Mouse (Mus musculus): ENCODE results near the gene Pias1. TPM values are rescaled to one million over a fixed set of nuclear protein-coding genes. Genes with fewer than 3 reads are reported as not detected.

Pias1 gene
- polyA plus RNA-seq, 1 experiment from 2014 or later = 65.8 TPM

GRCm38 (mm10) chr9:62934700-62935400 is 52.9 kb downstream of the Pias1 start:
- no peak for ATAC-seq (ENCODE audit: low FRiP score, low read depth)
- no peaks in the 10 kb centered on the region for H3K9me3 ChIP-seq

GRCm38 (mm10) chr9:62932575-62933339 is 55.0 kb downstream of the Pias1 start:
- H3K4me1 ChIP-seq = no peaks in the 10 kb centered on the region
- ATAC-seq (ENCODE audit: low FRiP score, low read depth) = no peak
- no peak overlapping the region for H3K27ac ChIP-seq (replicated peaks)
- 91% methylated on average over 4 of the region's 4 CpGs for WGBS
- no peak overlapping the region for H3K9ac ChIP-seq (replicated peaks)
- H3K27me3 ChIP-seq = no peaks in the 10 kb centered on the region
- no peaks in the 10 kb centered on the region for H3K9me3 ChIP-seq
- no peak overlapping the region for H3K4me3 ChIP-seq
- H3K36me3 ChIP-seq = no peaks in the 10 kb centered on the region
- no peak overlapping the region for H3K4me2 ChIP-seq (replicated peaks)

More at GRCm38 (mm10) chr9:62934700-62935400, 52.9 kb downstream of the Pias1 start:
- no peak overlapping the region for H3K4me3 ChIP-seq
- 74% methylated on average over 2 of the region's 2 CpGs for WGBS
- H3K27ac ChIP-seq (replicated peaks) = no peak overlapping the region
- H3K36me3 ChIP-seq = no peaks in the 10 kb centered on the region
- H3K27me3 ChIP-seq = no peaks in the 10 kb centered on the region
- no peak overlapping the region for H3K9ac ChIP-seq (replicated peaks)
- H3K4me2 ChIP-seq (replicated peaks) = no peak overlapping the region
- H3K4me1 ChIP-seq = no peaks in the 10 kb centered on the region

GRCm38 (mm10) chr9:62924886-62925610 is 62.7 kb downstream of the Pias1 start:
- H3K27me3 ChIP-seq = no peaks in the 10 kb centered on the region
- WGBS = 95% methylated on average over 2 of the region's 2 CpGs
- H3K9ac ChIP-seq (replicated peaks) = no peak overlapping the region
- H3K4me3 ChIP-seq = no peak overlapping the region
- no peak overlapping the region for H3K27ac ChIP-seq (replicated peaks)
- H3K36me3 ChIP-seq = peaks cover 10% of the 10 kb centered on the region; the same call in 1 of the 2 replicates
- no peaks in the 10 kb centered on the region for H3K9me3 ChIP-seq
- no peaks in the 10 kb centered on the region for H3K4me1 ChIP-seq
- no peak for ATAC-seq (ENCODE audit: low FRiP score, low read depth)
- H3K4me2 ChIP-seq (replicated peaks) = no peak overlapping the region

- no peaks in the 10 kb centered on the region for H3K27me3 ChIP-seq
- no peak overlapping the region for H3K4me3 ChIP-seq
- peaks cover 33% of the 10 kb centered on the region for H3K36me3 ChIP-seq
- no peak for ATAC-seq (ENCODE audit: low FRiP score, low read depth)
- H3K4me2 ChIP-seq (replicated peaks) = no peak overlapping the region
- no peaks in the 10 kb centered on the region for H3K4me1 ChIP-seq
- 84% methylated on average over 2 of the region's 2 CpGs for WGBS
- H3K27ac ChIP-seq (replicated peaks) = no peak overlapping the region
- no peak overlapping the region for H3K9ac ChIP-seq (replicated peaks)
- H3K9me3 ChIP-seq = no peaks in the 10 kb centered on the region
Observed at GRCm38 (mm10) chr9:62920877-62921276, 66.8 kb downstream of the Pias1 start.

GRCm38 (mm10) chr9:62917059-62917458 is 70.7 kb downstream of the Pias1 start:
- Histone ChIP-seq H3K9ac (replicated peaks) (no peak overlapping the region), H3K27ac (replicated peaks) (no peak overlapping the region), H3K27me3 (no peaks in the 10 kb centered on the region), H3K4me1 (no peaks in the 10 kb centered on the region), H3K36me3 (peaks cover 39% of the 10 kb centered on the region), H3K9me3 (0 out of 2 replicates have a peak, but pooled peaks cover 3% of the 10 kb centered on the region), H3K4me2 (replicated peaks) (no peak overlapping the region), H3K4me3 (no peak overlapping the region)
- 94% methylated on average over 1 of the region's 1 CpGs for WGBS
- no peak for ATAC-seq (ENCODE audit: low FRiP score, low read depth)

GRCm38 (mm10) chr9:62913390-62914069 is 74.2 kb downstream of the Pias1 start:
- H3K9ac ChIP-seq (replicated peaks) = no peak overlapping the region
- H3K4me3 ChIP-seq = no peak overlapping the region
- H3K27me3 ChIP-seq = no peaks in the 10 kb centered on the region
- peaks cover 40% of the 10 kb centered on the region for H3K36me3 ChIP-seq
- H3K4me1 ChIP-seq = no peaks in the 10 kb centered on the region
- no peak overlapping the region for H3K27ac ChIP-seq (replicated peaks)
- 0 out of 2 replicates have a peak, but pooled peaks cover 3% of the 10 kb centered on the region for H3K9me3 ChIP-seq
- ATAC-seq (ENCODE audit: low FRiP score, low read depth) = no peak
- 80% methylated on average over 5 of the region's 5 CpGs for WGBS
- no peak overlapping the region for H3K4me2 ChIP-seq (replicated peaks)

GRCm38 (mm10) chr9:62905039-62905438 is 82.7 kb downstream of the Pias1 start:
- H3K27ac ChIP-seq (replicated peaks) = no peak overlapping the region
- no peak overlapping the region for H3K9ac ChIP-seq (replicated peaks)
- no peak for ATAC-seq (ENCODE audit: low FRiP score, low read depth)
- peaks cover 24% of the 10 kb centered on the region for H3K36me3 ChIP-seq
- H3K27me3 ChIP-seq = no peaks in the 10 kb centered on the region
- 93% methylated on average over 8 of the region's 8 CpGs for WGBS
- no peaks in the 10 kb centered on the region for H3K9me3 ChIP-seq
- H3K4me1 ChIP-seq = peaks cover 3% of the 10 kb centered on the region
- no peak overlapping the region for H3K4me2 ChIP-seq (replicated peaks)
- no peak overlapping the region for H3K4me3 ChIP-seq

- H3K27ac ChIP-seq (replicated peaks) = no peak overlapping the region
- peaks cover 3% of the 10 kb centered on the region for H3K4me1 ChIP-seq
- H3K4me3 ChIP-seq = no peak overlapping the region
- H3K36me3 ChIP-seq = peaks cover 24% of the 10 kb centered on the region
- ATAC-seq (ENCODE audit: low FRiP score, low read depth) = no peak
- H3K27me3 ChIP-seq = no peaks in the 10 kb centered on the region
- 96% methylated on average over 2 of the region's 2 CpGs for WGBS
- no peaks in the 10 kb centered on the region for H3K9me3 ChIP-seq
- no peak overlapping the region for H3K4me2 ChIP-seq (replicated peaks)
- H3K9ac ChIP-seq (replicated peaks) = no peak overlapping the region
Observed at GRCm38 (mm10) chr9:62903841-62904240, 83.9 kb downstream of the Pias1 start.

GRCm38 (mm10) chr9:62901736-62902135 is 86.0 kb downstream of the Pias1 start:
- Histone ChIP-seq H3K4me3 (no peak overlapping the region), H3K27me3 (no peaks in the 10 kb centered on the region), H3K27ac (replicated peaks) (no peak overlapping the region), H3K9me3 (no peaks in the 10 kb centered on the region), H3K4me2 (replicated peaks) (no peak overlapping the region), H3K9ac (replicated peaks) (no peak overlapping the region), H3K36me3 (peaks cover 24% of the 10 kb centered on the region), H3K4me1 (peaks cover 3% of the 10 kb centered on the region)
- no peak for ATAC-seq (ENCODE audit: low FRiP score, low read depth)
- 71% methylated on average over 2 of the region's 2 CpGs for WGBS

- 76% methylated on average over 1 of the region's 1 CpGs for whole genome bisulfite sequencing
- no peak overlapping the region for H3K4me2 ChIP-seq (replicated peaks)
- no peak for ATAC-seq (ENCODE audit: low FRiP score, low read depth)
Observed at GRCm38 (mm10) chr9:62894486-62894885, 93.2 kb downstream of the Pias1 start.

GRCm38 (mm10) chr9:62881871-62882270 is 105.9 kb downstream of the Pias1 start:
- 88% methylated on average over 12 of the region's 12 CpGs for WGBS
- Histone ChIP-seq H3K4me1 (no peaks in the 10 kb centered on the region), H3K4me2 (replicated peaks) (no peak overlapping the region), H3K27ac (replicated peaks) (no peak overlapping the region), H3K36me3 (peaks cover 50% of the 10 kb centered on the region), H3K9ac (replicated peaks) (no peak overlapping the region), H3K9me3 (no peaks in the 10 kb centered on the region), H3K4me3 (no peak overlapping the region), H3K27me3 (no peaks in the 10 kb centered on the region)
- ATAC-seq (ENCODE audit: low FRiP score, low read depth) = no peak

More at GRCm38 (mm10) chr9:62894486-62894885, 93.2 kb downstream of the Pias1 start:
- no peak overlapping the region for H3K9ac ChIP-seq (replicated peaks)
- H3K27ac ChIP-seq (replicated peaks) = no peak overlapping the region
- no peaks in the 10 kb centered on the region for H3K27me3 ChIP-seq
- no peak overlapping the region for H3K4me3 ChIP-seq
- H3K4me1 ChIP-seq = no peaks in the 10 kb centered on the region
- H3K36me3 ChIP-seq = peaks cover 27% of the 10 kb centered on the region
- no peaks in the 10 kb centered on the region for H3K9me3 ChIP-seq
